Mouse (Mus musculus) liver, embryonic 14.5 days (tissue): ENCODE measurements at regions not wholly inside any gene's neighbourhood (a gene's known extent, or its start where the extent isn't known, plus 50 kb on each side); places are given as distances from the start of the nearest gene placed in this dataset.
A peak's percentile ranks its signal among the peaks of the same experiment; 100 is the strongest.

Source experiments
- ATAC-seq: fragments of 200-750 bp; cut with Nextera tagmentation; 2 replicates; pipeline ENCODE4 v1.8.0; 2017; ENCODE audit warnings: moderate number of reproducible peaks, mild to moderate bottlenecking, moderate library complexity; ENCODE audit not compliant: insufficient read depth
- DNase-seq, 3 experiments: peaks; one replicate each; pipeline ENCODE4 v3.0.0-alpha.2; 2012 to 2013; ENCODE audit warnings: low read depth in 3 of 3, low spot score in 3 of 3
- H3K27ac ChIP-seq: fragments of 300-500 bp; sonication (generic); 2 replicates; pipeline ENCODE4 v1.5.1; 2014; ENCODE audit warnings: moderate library complexity, mild to moderate bottlenecking, control low read depth, inconsistent platforms
- H3K27me3 ChIP-seq: fragments of 300-500 bp; sonication (generic); 2 replicates; pipeline ENCODE4 v1.6.1; 2014; ENCODE audit warnings: mild to moderate bottlenecking, low read length, moderate library complexity; ENCODE audit not compliant: control insufficient read depth, insufficient read depth
- H3K36me3 ChIP-seq: fragments of 300-500 bp; sonication (generic); replicated peaks from 2 replicates; pipeline ENCODE4 v1.6.1; 2014; ENCODE audit warnings: low read depth; ENCODE audit not compliant: control insufficient read depth, insufficient read depth
- H3K4me1 ChIP-seq, 2 experiments: fragments of 200-500 bp in 1 of 2; fragments of 300-500 bp in 1 of 2; sonication (generic) in 1 of 2; replicated peaks; 2 replicates each; pipeline ENCODE4 v1.6.1; 2012 to 2014; ENCODE audit warnings: antibody characterized with exemption in 1 of 2, inconsistent platforms in 1 of 2, low read length in 1 of 2; ENCODE audit not compliant: control insufficient read depth in 2 of 2, insufficient read depth in 2 of 2
- H3K4me2 ChIP-seq: fragments of 300-500 bp; sonication (generic); 2 replicates; pipeline ENCODE4 v1.6.1; 2014; ENCODE audit warnings: low read depth, mild to moderate bottlenecking, control low read depth, moderate library complexity
- H3K4me3 ChIP-seq, 2 experiments: fragments of 200-500 bp in 1 of 2; fragments of 300-500 bp in 1 of 2; sonication (generic) in 1 of 2; 2 replicates each; pipeline ENCODE4 v1.5.1; 2012 to 2014; ENCODE audit warnings: low read depth in 2 of 2, low read length in 2 of 2, mild to moderate bottlenecking in 2 of 2, control low read depth in 1 of 2, inconsistent platforms in 1 of 2, moderate library complexity in 1 of 2; ENCODE audit not compliant: insufficient read depth in 1 of 2
- H3K9ac ChIP-seq: fragments of 300-500 bp; sonication (generic); replicated peaks from 2 replicates; pipeline ENCODE4 v1.6.1; 2014; ENCODE audit warnings: mild to moderate bottlenecking, control low read depth, moderate library complexity
- H3K9me3 ChIP-seq: fragments of 300-500 bp; sonication (generic); 2 replicates; pipeline ENCODE4 v1.6.1; 2016; ENCODE audit warnings: low read length, mixed read lengths; ENCODE audit not compliant: control insufficient read depth
- CTCF ChIP-seq: IDR thresholded peaks from 2 replicates; pipeline ENCODE4 v1.5.1; 2016; ENCODE audit warnings: antibody characterized with exemption, low read depth, control low read depth
- EP300 ChIP-seq: IDR thresholded peaks from 2 replicates; pipeline ENCODE4 v1.6.1; 2016; ENCODE audit warnings: antibody characterized with exemption, low read depth
- WGBS: fragments of 180-500 bp; shearing (Covaris S2); extraction: QIAGEN DNeasy Blood & Tissue Kit; methylation state at CpG from one replicate; pipeline ENCODE4 v1.1.7; 2014; ENCODE audit not compliant: insufficient replicate concordance; 5-methylcytosine and 5-hydroxymethylcytosine counted together

DNA sequence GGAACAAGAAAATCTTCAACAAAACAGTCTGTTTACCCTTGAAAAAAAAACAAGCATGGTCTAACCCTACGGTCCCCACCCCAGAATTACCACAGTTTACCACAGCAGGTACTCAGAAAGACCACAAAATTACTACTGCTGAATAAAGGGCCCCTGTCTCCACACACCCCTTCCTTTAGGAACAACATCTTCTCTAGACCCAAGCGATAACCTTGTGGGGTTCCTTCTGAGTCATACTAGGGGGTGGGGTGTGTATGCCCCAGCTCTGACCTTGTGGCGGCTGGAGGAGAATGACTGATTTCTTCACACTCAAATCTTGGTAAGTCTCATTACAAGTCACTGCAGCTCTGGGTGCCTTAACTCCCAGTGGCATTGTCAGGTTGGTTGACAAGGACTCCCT is 151.8 kb upstream of the Klf3 start:
- no peak for DNase-seq
- H3K4me3 ChIP-seq: no peak overlapping the region
- no peaks in the 10 kb centered on the region for H3K27me3 ChIP-seq
- H3K36me3 ChIP-seq: no peaks in the 10 kb centered on the region
- H3K4me1 ChIP-seq: peaks cover 6 to 14% of the 10 kb centered on the region in 2 experiments; a peak in 3 of 4 replicates
- H3K9me3 ChIP-seq: no peaks in the 10 kb centered on the region
- H3K27ac ChIP-seq: no peak overlapping the region
- H3K4me2 ChIP-seq: no peak overlapping the region
- no peak overlapping the region for H3K9ac ChIP-seq
- WGBS: 56% methylated on average over 3 of the region's 3 CpGs
- ATAC-seq: no peak
- no peak for TF ChIP-seq EP300
- TF ChIP-seq CTCF: no peak

DNA sequence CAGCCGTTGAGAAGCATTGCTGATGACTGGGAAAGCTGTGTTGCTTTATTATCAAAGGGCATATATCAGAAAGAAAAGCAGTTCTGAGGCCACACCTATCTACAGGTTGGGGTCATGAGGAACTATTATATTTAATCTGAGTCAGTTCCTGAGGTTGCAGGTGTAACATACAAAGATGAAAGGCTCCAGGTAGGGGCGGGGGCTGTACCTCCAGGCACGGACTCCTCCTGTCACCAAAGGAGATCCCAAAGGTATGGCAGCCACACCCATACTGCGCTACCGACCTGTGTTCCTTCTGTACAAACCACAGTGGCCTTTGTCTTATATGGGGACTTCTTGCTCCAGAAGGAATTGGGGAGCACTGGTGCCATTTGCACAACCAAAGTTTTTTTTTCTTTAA is 149.4 kb upstream of the Klf3 start:
- H3K9me3 ChIP-seq: no peaks in the 10 kb centered on the region
- no peak overlapping the region for H3K27ac ChIP-seq
- H3K27me3 ChIP-seq: no peaks in the 10 kb centered on the region
- no peak overlapping the region for H3K4me2 ChIP-seq
- H3K36me3 ChIP-seq: no peaks in the 10 kb centered on the region
- no peak for ATAC-seq
- no peak overlapping the region for H3K4me3 ChIP-seq
- H3K9ac ChIP-seq: no peak overlapping the region
- H3K4me1 ChIP-seq: peaks cover 2 to 6% of the 10 kb centered on the region in 2 experiments; a peak in 2 of 4 replicates
- TF ChIP-seq EP300: no peak
- no peak for TF ChIP-seq CTCF
- WGBS: 72% methylated on average over 5 of the region's 5 CpGs
- DNase-seq: no peak

DNA sequence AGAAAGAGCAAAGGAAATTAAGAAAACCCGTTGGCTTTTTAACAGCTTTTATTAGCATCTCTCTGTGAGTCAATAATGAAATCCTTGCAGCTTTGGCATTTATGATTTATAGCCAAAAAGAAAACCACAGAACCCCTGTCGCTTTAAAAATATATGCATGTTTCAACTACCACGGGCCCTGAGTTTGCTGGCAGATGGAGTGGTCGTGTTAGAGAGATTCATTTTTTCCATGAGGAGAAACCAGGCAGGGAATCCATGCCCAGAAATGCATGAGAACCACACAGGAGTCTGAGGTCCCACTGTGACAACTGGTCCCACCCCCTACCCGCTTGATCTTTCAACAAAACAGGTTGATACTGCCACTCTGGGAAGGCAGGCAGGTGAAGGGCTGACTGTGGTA is 147.9 kb upstream of the Klf3 start:
- TF ChIP-seq CTCF (no peak), EP300 (no peak)
- ATAC-seq (no peak), DNase-seq (no peak)
- 55% methylated on average over 5 of the region's 5 CpGs for WGBS
- Histone ChIP-seq H3K9me3 (no peaks in the 10 kb centered on the region), H3K4me2 (no peak overlapping the region), H3K4me1 (0 out of 4 replicates have a peak, but pooled peaks cover 0 to 6% of the 10 kb centered on the region in 2 experiments), H3K9ac (no peak overlapping the region), H3K36me3 (no peaks in the 10 kb centered on the region), H3K27ac (no peak overlapping the region), H3K4me3 (no peak overlapping the region), H3K27me3 (no peaks in the 10 kb centered on the region)

DNA sequence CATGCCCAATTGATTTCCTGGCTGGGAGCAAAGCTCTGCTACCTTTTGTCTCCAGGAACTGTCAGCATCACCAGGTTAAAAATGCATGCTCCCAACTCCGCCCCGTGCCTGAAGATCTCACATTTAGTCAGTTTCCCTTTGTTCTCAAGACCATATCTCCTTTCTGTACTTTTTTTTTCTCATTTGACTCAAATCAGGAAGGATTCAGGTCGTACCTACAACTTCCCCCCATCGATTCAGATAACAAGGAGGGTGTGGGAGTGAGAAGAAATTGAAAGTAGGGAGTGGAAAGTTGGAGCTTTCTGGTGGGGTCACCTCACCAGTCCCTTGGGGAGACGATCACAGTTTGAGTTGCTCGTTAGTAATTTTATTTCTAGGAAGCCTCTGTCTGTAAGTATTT is 141.2 kb upstream of the Klf3 start:
- Histone ChIP-seq H3K27ac (no peak overlapping the region), H3K9me3 (no peaks in the 10 kb centered on the region), H3K4me3 (no peak overlapping the region), H3K36me3 (no peaks in the 10 kb centered on the region), H3K4me1 (peaks cover 1 to 13% of the 10 kb centered on the region in 2 experiments; a peak in 3 of 4 replicates), H3K9ac (no peak overlapping the region), H3K4me2 (0 out of 2 replicates have a peak overlapping the region, but pooled peaks have one; percentile 6), H3K27me3 (no peaks in the 10 kb centered on the region)
- ATAC-seq: no peak
- no peak for DNase-seq
- WGBS: 34% methylated on average over 6 of the region's 6 CpGs
- no peak for TF ChIP-seq CTCF
- TF ChIP-seq EP300: no peak

DNA sequence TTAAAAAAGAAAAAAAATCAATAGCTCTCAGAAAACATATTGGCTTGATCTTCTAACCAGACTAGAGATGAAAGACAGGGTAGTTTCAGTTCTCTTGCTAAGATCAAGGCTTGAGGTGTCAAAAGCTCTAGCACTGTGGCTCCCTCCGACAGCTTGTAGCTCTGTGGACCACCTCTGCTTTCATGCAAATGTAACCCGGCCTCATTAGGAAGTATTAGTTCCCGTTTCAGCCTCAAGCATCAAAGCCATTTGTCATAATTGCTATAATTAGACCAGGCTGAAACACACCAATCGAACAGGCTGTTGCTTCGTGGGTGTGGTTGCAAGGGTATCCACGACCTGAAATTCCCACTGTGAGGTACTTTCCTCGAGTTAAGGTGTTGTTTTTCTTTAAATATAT is 140.7 kb upstream of the Klf3 start:
- Histone ChIP-seq H3K36me3 (no peaks in the 10 kb centered on the region), H3K4me3 (no peak overlapping the region), H3K27ac (no peak overlapping the region), H3K4me1 (peaks cover 6 to 18% of the 10 kb centered on the region in 2 experiments), H3K9me3 (no peaks in the 10 kb centered on the region), H3K27me3 (no peaks in the 10 kb centered on the region), H3K9ac (no peak overlapping the region), H3K4me2 (0 out of 2 replicates have a peak overlapping the region, but pooled peaks have one; percentile 6)
- DNase-seq (no peak), ATAC-seq (no peak)
- TF ChIP-seq EP300: no peak
- no peak for TF ChIP-seq CTCF
- 17% methylated on average over 7 of the region's 7 CpGs for WGBS
